ENCODE assay signal across 9 mouse cellular contexts in genomic region chr2:130491587-130491986, GRCm38 (mm10). TPM values are rescaled to one million over a fixed set of nuclear protein-coding genes. Genes with fewer than 3 reads are reported as not detected.
DNase-seq lines count a peak whose midpoint lies in the region; ATAC-seq lines count a peak whose summit lies in the region.
"Had no signal": no experiment of that assay in that cellular context is flagged by ENCODE, and none has a peak within 500 bp of the region (broad histone marks: within the 10 kb centered on the region; RNA-seq: fewer than 3 reads in every experiment).

No protein-coding gene starts in this region.

- peak overlapping the region; percentile 76 for H3K27ac ChIP-seq in hindbrain, embryonic 15.5 days (replicated peaks)
- H3K27ac ChIP-seq in limb, embryonic 13.5 days: peak overlapping the region; percentile 28; the same call in 1 of the 2 replicates
- peak overlapping the region; percentile 79 for H3K27ac ChIP-seq in neural tube, embryonic 13.5 days (replicated peaks)
- H3K27ac ChIP-seq: embryonic facial prominence, embryonic 13.5 days had no signal

- no peak overlapping the region for H3K9ac ChIP-seq in hindbrain, embryonic 15.5 days
- no peak overlapping the region for H3K9ac ChIP-seq in limb, embryonic 13.5 days
- H3K9ac ChIP-seq in neural tube, embryonic 13.5 days: no peak overlapping the region
- H3K9ac ChIP-seq: embryonic facial prominence, embryonic 13.5 days had no signal

- no peaks in the 10 kb centered on the region for H3K9me3 ChIP-seq in hindbrain, embryonic 15.5 days
- no peaks in the 10 kb centered on the region for H3K9me3 ChIP-seq in limb, embryonic 13.5 days
- no peaks in the 10 kb centered on the region; the same call in 1 of the 2 replicates for H3K9me3 ChIP-seq in neural tube, embryonic 13.5 days

- H3K36me3 ChIP-seq in hindbrain, embryonic 15.5 days: no peaks in the 10 kb centered on the region
- H3K36me3 ChIP-seq in limb, embryonic 13.5 days: peaks cover 4% of the 10 kb centered on the region; the same call in 1 of the 2 replicates
- no peaks in the 10 kb centered on the region for H3K36me3 ChIP-seq in neural tube, embryonic 13.5 days

- H3K4me1 ChIP-seq in hindbrain, embryonic 15.5 days (replicated peaks): peaks cover 22% of the 10 kb centered on the region
- peaks cover 12% of the 10 kb centered on the region for H3K4me1 ChIP-seq in limb, embryonic 13.5 days
- peaks cover 34% of the 10 kb centered on the region for H3K4me1 ChIP-seq in neural tube, embryonic 13.5 days (replicated peaks)
- H3K4me1 ChIP-seq: embryonic facial prominence, embryonic 13.5 days had no signal

- H3K4me2 ChIP-seq in hindbrain, embryonic 15.5 days: no peak overlapping the region
- no peak overlapping the region for H3K4me2 ChIP-seq in limb, embryonic 13.5 days (replicated peaks)
- no peak overlapping the region for H3K4me2 ChIP-seq in neural tube, embryonic 13.5 days
- H3K4me2 ChIP-seq: embryonic facial prominence, embryonic 13.5 days had no signal

- no peaks in the 10 kb centered on the region for H3K27me3 ChIP-seq in hindbrain, embryonic 15.5 days
- H3K27me3 ChIP-seq in limb, embryonic 13.5 days: no peaks in the 10 kb centered on the region
- no peaks in the 10 kb centered on the region for H3K27me3 ChIP-seq in neural tube, embryonic 13.5 days
- H3K27me3 ChIP-seq: embryonic facial prominence, embryonic 13.5 days had no signal

- WGBS in hindbrain, embryonic 15.5 days: 5% methylated on average over 7 of the region's 7 CpGs
- WGBS in limb, embryonic 13.5 days: 23% methylated on average over 7 of the region's 7 CpGs
- WGBS in neural tube, embryonic 13.5 days: 3% methylated on average over 7 of the region's 7 CpGs

- peak; percentile 32 for DNase-seq in cerebellum, adult 11-12 months
- DNase-seq in cerebellum, postnatal 36 days: no peak
- DNase-seq in cerebellum, postnatal 10 days: peak; percentile 42 to 67
- DNase-seq in gastrocnemius, adult 18-20 months (ENCODE audit: low spot score): peak; percentile 42
- no peak for DNase-seq in testis, postnatal 10 days (ENCODE audit: low spot score)

- peak; percentile 70 for ATAC-seq in hindbrain, embryonic 15.5 days (ENCODE audit: low FRiP score, low read depth)
- no peak for ATAC-seq in limb, embryonic 13.5 days (ENCODE audit: low FRiP score, low read depth)
- ATAC-seq in neural tube, embryonic 13.5 days (ENCODE audit: low read depth): peak; percentile 84

- no peak overlapping the region for H3K4me3 ChIP-seq in hindbrain, embryonic 15.5 days
- no peak overlapping the region for H3K4me3 ChIP-seq in limb, embryonic 13.5 days
- no peak overlapping the region for H3K4me3 ChIP-seq in neural tube, embryonic 13.5 days
- H3K4me3 ChIP-seq: embryonic facial prominence, embryonic 13.5 days had no signal

RNA-seq across cellular contexts. Expression of gene Ptpra, which starts 41.5 kb away (rescaled TPM):
- 10 to 100 TPM; 14.8 to 18.9 TPM for total RNA-seq in gastrocnemius, adult 18-20 months (2021)
- polyA plus RNA-seq in hindbrain, embryonic 15.5 days (2015; fragmentation: Nextera tagmentation; extraction: Ambion mirVana): 133 and 145 TPM in 2 replicates
- 104 and 105 TPM in 2 replicates for polyA plus RNA-seq in limb, embryonic 13.5 days (2015; fragmentation: Nextera tagmentation; extraction: Ambion mirVana)
- polyA plus RNA-seq in neural tube, embryonic 13.5 days (2015; fragmentation: Nextera tagmentation; extraction: Ambion mirVana): 123 and 131 TPM in 2 replicates

Comparison
In these comparisons a context has a peak if more than half of its experiments do, and no peak if none do; other contexts are left out.
1. DNase-seq: peak in cerebellum, adult 11-12 months (single experiment), cerebellum, postnatal 10 days (2 of 2) and gastrocnemius, adult 18-20 months (single experiment); none in cerebellum, postnatal 36 days (0 of 2) and testis, postnatal 10 days (single experiment).
2. H3K27ac ChIP-seq: peak in every context shown above with its lines; median percentile 79 in neural tube, embryonic 13.5 days; 76 in hindbrain, embryonic 15.5 days; 28 in limb, embryonic 13.5 days.